Mouse (Mus musculus): ENCODE measurements at regions not wholly inside any gene's neighbourhood (a gene's known extent, or its start where the extent isn't known, plus 50 kb on each side); places are given as distances from the start of the nearest gene placed in this dataset.
A peak's percentile ranks its signal among the peaks of the same experiment; 100 is the strongest.

DNA sequence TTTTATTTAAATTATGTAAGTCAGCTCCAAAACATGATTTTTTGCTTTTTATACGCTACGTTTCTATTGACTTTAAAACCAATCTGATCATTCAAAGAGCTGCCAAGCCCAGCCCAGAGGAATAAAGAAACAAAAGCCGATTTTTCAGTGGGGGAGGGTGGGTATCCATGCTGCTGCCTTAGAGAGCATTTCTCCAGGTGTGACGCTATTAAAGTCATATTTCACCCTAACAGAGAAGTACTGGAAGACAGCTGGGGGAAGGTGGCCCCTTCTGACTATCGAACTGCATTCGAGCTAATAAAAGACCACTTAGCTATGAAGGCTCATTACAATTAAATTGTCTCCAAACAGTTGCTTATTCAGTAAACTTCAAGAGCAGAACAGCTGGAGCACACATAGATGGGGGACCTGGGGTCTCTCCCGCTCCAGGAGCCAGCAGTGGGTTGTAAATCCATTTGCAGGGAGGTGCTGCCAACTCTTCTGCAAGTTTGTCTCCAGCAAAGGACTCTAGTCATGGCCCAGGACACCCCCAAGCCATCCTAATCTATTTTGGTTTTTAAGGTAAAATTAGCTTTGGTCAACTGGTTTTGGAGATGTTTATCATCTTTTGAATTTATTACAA, 336.5 kb downstream of the Ets1 start:
- Histone ChIP-seq H3K27ac (no peak overlapping the region), H3K9me3 (no peaks in the 10 kb centered on the region), H3K4me3 (no peak overlapping the region), H3K27me3 (ENCODE audit: insufficient read depth, poor library complexity, severe bottlenecking) (no peaks in the 10 kb centered on the region), H3K4me1 (replicated peaks) (no peaks in the 10 kb centered on the region; the same call in 1 of the 2 replicates), H3K36me3 (no peaks in the 10 kb centered on the region)
- 83% methylated on average over 7 of the region's 7 CpGs for WGBS
- DNase-seq (ENCODE audit: low spot score): no peak

- 88% methylated on average over 7 of the region's 7 CpGs for WGBS
- Histone ChIP-seq H3K4me1 (replicated peaks) (0 out of 2 replicates have a peak, but pooled peaks cover 3% of the 10 kb centered on the region), H3K9me3 (no peaks in the 10 kb centered on the region), H3K4me3 (no peak overlapping the region), H3K36me3 (no peaks in the 10 kb centered on the region), H3K27ac (no peak overlapping the region), H3K27me3 (ENCODE audit: insufficient read depth, poor library complexity, severe bottlenecking) (no peaks in the 10 kb centered on the region)
- DNase-seq (ENCODE audit: low spot score): no peak
These were observed 341.7 kb downstream of the Ets1 start for GRCm38 (mm10) chr9:32977732-32978131.

- Histone ChIP-seq H3K4me1 (replicated peaks) (0 out of 2 replicates have a peak, but pooled peaks cover 3% of the 10 kb centered on the region), H3K27me3 (ENCODE audit: insufficient read depth, poor library complexity, severe bottlenecking) (no peaks in the 10 kb centered on the region), H3K4me3 (no peak overlapping the region), H3K27ac (no peak overlapping the region), H3K9me3 (no peaks in the 10 kb centered on the region), H3K36me3 (no peaks in the 10 kb centered on the region)
- no peak for DNase-seq (ENCODE audit: low spot score)
These were observed 344.8 kb downstream of the Ets1 start for GRCm38 (mm10) chr9:32980846-32981245.

DNA sequence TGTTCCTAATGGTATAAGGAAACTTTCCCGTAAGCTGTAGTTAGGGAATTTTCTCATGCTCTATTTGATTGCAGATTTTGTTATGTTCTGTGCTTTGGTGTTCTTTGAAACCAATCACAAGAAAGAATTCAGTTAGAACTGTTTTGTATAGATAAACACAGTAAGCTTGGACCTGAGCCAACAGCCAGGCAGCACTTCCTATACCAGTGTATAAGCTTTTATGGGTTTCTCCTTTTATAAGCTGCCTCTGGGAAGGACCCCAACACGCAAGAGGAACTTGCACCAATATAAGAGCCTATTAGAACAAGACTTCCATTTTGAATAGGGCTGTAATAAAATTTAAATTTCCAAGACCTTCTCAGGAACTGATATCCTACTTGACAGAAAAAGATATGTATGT, 347.2 kb downstream of the Ets1 start:
- Histone ChIP-seq H3K4me1 (replicated peaks) (0 out of 2 replicates have a peak, but pooled peaks cover 7% of the 10 kb centered on the region), H3K4me3 (no peak overlapping the region), H3K27me3 (ENCODE audit: insufficient read depth, poor library complexity, severe bottlenecking) (no peaks in the 10 kb centered on the region), H3K36me3 (no peaks in the 10 kb centered on the region), H3K27ac (no peak overlapping the region), H3K9me3 (no peaks in the 10 kb centered on the region)
- no peak for DNase-seq (ENCODE audit: low spot score)
- 91% methylated on average over 2 of the region's 2 CpGs for whole genome bisulfite sequencing

DNA sequence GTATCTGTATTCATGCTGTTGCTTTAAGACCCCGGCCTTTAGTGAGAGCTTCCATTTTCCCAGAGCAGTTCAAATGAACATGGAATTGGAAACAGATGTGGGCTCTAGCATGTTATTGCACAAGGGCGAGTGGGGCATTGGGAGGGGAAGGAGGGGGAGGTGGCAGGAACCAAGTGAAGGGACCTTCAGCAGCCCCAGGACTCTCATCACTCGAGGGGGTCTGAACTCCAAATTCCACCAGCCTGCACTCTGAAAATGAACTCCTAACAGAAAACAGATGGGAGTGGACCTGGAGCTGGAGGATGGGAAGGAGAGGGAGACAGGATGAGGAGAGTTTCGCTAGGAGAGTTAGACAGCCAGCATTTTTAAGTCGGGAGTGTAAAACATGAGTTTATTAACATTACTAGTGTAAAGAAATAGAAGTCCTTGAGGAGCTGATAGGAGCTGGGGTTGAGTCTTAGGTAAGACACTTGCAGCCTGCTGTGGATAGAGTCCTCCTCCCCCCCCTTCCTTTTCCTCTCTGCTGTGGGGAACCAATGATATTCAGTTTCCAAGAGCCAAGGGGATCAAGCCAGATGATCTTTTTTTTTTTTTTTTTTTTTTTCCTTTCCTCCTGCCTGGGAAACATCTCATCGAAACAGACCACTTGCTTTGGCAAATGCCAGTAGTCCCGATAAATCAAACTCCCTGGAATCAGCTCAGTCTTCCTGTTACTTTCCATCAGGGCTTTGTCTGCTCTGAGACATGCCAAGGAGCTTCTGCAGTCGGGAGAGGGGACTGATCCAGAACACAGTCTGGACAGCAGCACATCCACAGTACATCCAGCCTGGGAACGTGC, 351.0 kb downstream of the Ets1 start:
- peak overlapping the region; percentile 73 for H3K27ac ChIP-seq
- no peaks in the 10 kb centered on the region for H3K36me3 ChIP-seq
- WGBS: 59% methylated on average over 9 of the region's 9 CpGs
- H3K4me3 ChIP-seq: no peak overlapping the region
- no peaks in the 10 kb centered on the region for H3K9me3 ChIP-seq
- H3K4me1 ChIP-seq (replicated peaks): 0 out of 2 replicates have a peak, but pooled peaks cover 5% of the 10 kb centered on the region
- no peaks in the 10 kb centered on the region for H3K27me3 ChIP-seq (ENCODE audit: insufficient read depth, poor library complexity, severe bottlenecking)
- peak; percentile 64 for DNase-seq (ENCODE audit: low spot score)

DNA sequence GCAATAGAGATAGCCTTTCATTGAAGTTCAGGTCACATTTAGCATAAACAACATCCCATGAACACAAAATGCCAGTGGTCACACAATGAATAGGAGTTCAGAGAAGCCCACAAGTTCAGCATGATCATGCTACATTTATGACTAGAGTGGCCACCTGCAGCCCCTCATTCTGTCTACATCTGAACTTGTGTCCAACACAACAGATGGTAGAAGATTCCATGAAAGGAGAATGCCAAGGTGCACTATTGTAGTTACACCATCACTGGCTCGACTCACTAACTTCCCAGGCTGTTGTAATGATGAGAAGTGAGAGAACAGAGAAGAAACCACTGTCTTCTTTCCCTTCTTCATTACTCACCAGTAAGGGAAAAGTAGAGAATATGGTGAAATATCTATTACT, 353.0 kb downstream of the Ets1 start:
- Histone ChIP-seq H3K36me3 (no peaks in the 10 kb centered on the region), H3K9me3 (no peaks in the 10 kb centered on the region), H3K27me3 (ENCODE audit: insufficient read depth, poor library complexity, severe bottlenecking) (no peaks in the 10 kb centered on the region), H3K4me3 (no peak overlapping the region), H3K27ac (no peak overlapping the region), H3K4me1 (replicated peaks) (0 out of 2 replicates have a peak, but pooled peaks cover 5% of the 10 kb centered on the region)
- no peak for DNase-seq (ENCODE audit: low spot score)
- 77% methylated on average over 1 of the region's 1 CpGs for WGBS

- DNase-seq (ENCODE audit: low spot score): no peak
- no peak overlapping the region for H3K27ac ChIP-seq
- no peaks in the 10 kb centered on the region for H3K4me1 ChIP-seq (replicated peaks)
- H3K9me3 ChIP-seq: peaks cover 6% of the 10 kb centered on the region; the same call in 1 of the 2 replicates
- no peak overlapping the region for H3K4me3 ChIP-seq
- H3K27me3 ChIP-seq (ENCODE audit: insufficient read depth, poor library complexity, severe bottlenecking): no peaks in the 10 kb centered on the region
- H3K36me3 ChIP-seq: no peaks in the 10 kb centered on the region
- WGBS: 85% methylated on average over 1 of the region's 1 CpGs
These were observed 362.3 kb downstream of the Ets1 start for GRCm38 (mm10) chr9:32998323-32998722.

- Histone ChIP-seq H3K4me1 (replicated peaks) (no peaks in the 10 kb centered on the region), H3K9me3 (peaks cover 6% of the 10 kb centered on the region; the same call in 1 of the 2 replicates), H3K4me3 (no peak overlapping the region), H3K27me3 (ENCODE audit: insufficient read depth, poor library complexity, severe bottlenecking) (no peaks in the 10 kb centered on the region), H3K27ac (no peak overlapping the region), H3K36me3 (no peaks in the 10 kb centered on the region)
- 59% methylated on average over 7 of the region's 7 CpGs for WGBS
- peak; percentile 31 for DNase-seq (ENCODE audit: low spot score)
These were observed 364.7 kb downstream of the Ets1 start for GRCm38 (mm10) chr9:33000691-33001164.

- 79% methylated on average over 9 of the region's 9 CpGs for WGBS
- no peak for DNase-seq (ENCODE audit: low spot score)
- H3K4me3 ChIP-seq: no peak overlapping the region
- H3K27ac ChIP-seq: no peak overlapping the region
- H3K4me1 ChIP-seq (replicated peaks): no peaks in the 10 kb centered on the region
- H3K27me3 ChIP-seq (ENCODE audit: insufficient read depth, poor library complexity, severe bottlenecking): no peaks in the 10 kb centered on the region
- peaks cover 6% of the 10 kb centered on the region; the same call in 1 of the 2 replicates for H3K9me3 ChIP-seq
- no peaks in the 10 kb centered on the region for H3K36me3 ChIP-seq
These were observed 365.3 kb downstream of the Ets1 start for GRCm38 (mm10) chr9:33001165-33001949.

DNA sequence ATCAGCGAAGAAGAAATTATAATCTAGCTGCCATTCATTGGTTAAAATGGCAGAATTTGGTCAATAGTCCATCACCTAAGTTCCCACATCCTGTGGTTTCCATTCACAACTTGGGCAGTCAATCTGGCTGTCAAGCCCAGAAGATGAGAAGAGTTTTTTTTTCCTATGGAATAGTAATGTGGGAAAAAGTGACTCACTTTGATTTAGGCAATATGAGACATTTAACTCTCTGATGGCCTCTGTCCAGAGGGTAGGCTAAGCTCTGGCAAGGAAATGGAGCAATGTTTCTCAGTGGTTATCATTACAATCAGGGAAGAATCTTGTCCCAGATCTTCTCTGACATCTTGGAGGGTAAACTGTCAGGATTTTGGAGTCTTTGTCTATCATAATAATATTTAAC, 367.9 kb downstream of the Ets1 start:
- Histone ChIP-seq H3K27me3 (ENCODE audit: insufficient read depth, poor library complexity, severe bottlenecking) (no peaks in the 10 kb centered on the region), H3K9me3 (no peaks in the 10 kb centered on the region), H3K27ac (no peak overlapping the region), H3K4me3 (no peak overlapping the region), H3K4me1 (replicated peaks) (no peaks in the 10 kb centered on the region), H3K36me3 (no peaks in the 10 kb centered on the region)
- 89% methylated on average over 1 of the region's 1 CpGs for WGBS
- no peak for DNase-seq (ENCODE audit: low spot score)

- Histone ChIP-seq H3K4me1 (replicated peaks) (no peaks in the 10 kb centered on the region), H3K36me3 (no peaks in the 10 kb centered on the region), H3K27ac (no peak overlapping the region), H3K27me3 (ENCODE audit: insufficient read depth, poor library complexity, severe bottlenecking) (no peaks in the 10 kb centered on the region), H3K4me3 (no peak overlapping the region), H3K9me3 (no peaks in the 10 kb centered on the region)
- DNase-seq (ENCODE audit: low spot score): no peak
- WGBS: 95% methylated on average over 3 of the region's 3 CpGs
These were observed 368.5 kb downstream of the Ets1 start for GRCm38 (mm10) chr9:33004536-33004935.

DNA sequence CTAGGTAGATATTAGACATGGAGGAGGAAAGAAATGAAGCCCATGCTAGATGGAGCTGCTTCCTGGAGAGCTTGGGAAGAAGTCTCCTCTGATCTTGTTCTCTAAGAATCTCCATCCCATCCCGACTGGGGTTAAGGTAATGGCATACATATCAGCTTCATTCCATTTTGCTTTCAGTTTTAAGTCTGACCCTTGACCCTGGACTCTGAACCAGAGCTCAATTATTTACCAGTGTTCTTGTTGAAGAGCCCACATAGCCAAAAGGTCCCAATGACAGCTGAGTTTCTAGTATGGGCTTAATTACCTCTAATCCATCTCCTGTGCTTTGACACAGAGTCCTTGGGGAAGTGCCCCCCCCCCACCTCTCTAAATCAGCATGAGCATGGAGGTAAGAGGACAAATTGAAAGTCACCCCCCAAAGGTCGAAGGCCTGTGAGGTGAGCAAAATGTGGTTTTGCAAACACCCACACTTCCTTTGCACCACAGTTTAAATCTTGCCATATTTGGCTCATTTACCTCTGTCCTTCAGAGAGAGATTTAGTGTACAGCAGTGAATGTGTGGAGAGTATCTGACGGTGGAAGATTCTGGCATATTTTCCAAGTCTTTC, 371.5 kb downstream of the Ets1 start:
- Histone ChIP-seq H3K4me3 (no peak overlapping the region), H3K9me3 (no peaks in the 10 kb centered on the region), H3K27me3 (ENCODE audit: insufficient read depth, poor library complexity, severe bottlenecking) (no peaks in the 10 kb centered on the region), H3K36me3 (no peaks in the 10 kb centered on the region), H3K4me1 (replicated peaks) (no peaks in the 10 kb centered on the region), H3K27ac (no peak overlapping the region)
- DNase-seq (ENCODE audit: low spot score): peak; percentile 10
- WGBS: 71% methylated on average over 3 of the region's 3 CpGs

Measured in hindbrain, embryonic 10.5 days (tissue).